Mouse (Mus musculus): ENCODE measurements at regions not wholly inside any gene's neighbourhood (a gene's known extent, or its start where the extent isn't known, plus 50 kb on each side); places are given as distances from the start of the nearest gene placed in this dataset.

DNA sequence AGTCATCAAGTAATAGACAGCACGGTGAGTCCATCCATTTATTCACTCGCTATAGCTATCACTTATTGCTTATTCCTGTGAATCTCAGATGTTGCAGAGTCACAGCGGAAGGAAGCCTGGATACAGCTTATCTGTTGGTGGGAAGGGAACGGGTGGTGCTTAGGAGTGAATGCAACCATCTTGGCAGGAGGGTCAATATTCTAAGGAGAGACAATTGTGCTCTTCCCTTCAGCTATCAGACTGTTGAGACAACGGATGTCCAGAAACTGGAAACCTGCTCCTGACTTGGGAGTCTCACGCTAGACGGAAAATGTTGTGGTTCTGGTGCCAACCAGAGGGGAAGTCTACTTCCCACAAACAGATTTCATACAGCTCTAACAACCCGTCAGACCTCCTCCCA lies 103.7 kb upstream of the Kit start:
- no peak for DNase-seq (ENCODE audit: low spot score)

DNA sequence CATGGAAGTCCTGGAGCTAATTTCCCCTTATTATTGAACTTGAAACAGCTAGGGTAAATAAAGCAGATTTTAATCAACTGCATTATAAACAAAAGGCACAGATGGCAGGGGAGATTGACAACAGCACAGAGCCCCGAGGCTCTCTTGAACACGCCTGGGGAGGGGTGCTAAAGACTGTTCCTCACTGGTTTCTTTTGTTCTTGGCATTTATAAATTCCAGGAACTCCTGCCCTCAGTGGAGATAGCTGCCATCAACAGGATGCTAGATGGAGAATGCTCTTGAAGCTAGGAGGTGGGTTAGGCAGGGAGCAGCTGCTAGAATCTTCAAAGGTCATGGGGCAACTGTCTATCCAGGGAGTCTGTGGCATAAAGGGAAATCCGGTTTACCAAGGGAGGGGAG lies 102.2 kb upstream of the Kit start:
- no peak for DNase-seq (ENCODE audit: low spot score)

DNA sequence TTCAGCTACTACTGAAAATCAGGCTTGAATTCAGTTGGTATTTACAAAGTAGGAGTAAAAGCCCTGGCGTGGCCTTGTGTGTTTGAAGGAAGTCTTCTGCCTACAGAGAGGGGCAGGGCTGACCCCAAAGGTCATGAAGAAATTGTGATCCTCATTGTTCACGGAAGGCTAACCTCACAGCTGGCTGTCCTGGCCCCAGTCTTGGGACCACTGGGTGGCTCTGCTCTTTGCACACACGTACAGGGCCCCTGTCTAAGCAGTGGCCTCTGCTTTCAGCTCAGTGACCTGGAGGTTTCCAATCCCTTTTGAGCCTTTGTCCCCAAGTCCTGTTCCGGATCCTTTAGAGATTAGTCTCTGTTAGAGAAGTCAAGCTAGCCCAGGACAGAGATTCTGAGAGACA lies 99.3 kb upstream of the Kit start:
- DNase-seq (ENCODE audit: low spot score): no peak

DNA sequence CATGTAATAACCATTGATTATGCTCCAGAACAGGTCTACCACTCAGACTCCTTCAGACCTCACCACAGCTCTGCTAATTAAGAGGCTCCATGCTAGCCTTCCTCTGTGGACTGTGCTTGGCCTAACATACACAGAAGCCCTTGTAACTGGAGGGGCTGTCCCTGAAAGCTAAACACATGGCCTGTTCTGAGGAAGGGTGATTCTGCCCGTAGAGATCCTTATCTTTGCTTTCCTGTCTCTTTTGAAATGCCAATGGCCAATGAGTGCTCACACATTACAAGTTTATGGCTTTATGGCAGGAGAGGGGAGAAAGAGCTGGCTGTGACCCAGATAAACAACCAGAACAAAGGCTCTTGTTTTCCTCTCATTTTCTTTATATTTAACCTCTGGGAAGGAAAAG lies 96.2 kb upstream of the Kit start:
- no peak for DNase-seq (ENCODE audit: low spot score)

DNA sequence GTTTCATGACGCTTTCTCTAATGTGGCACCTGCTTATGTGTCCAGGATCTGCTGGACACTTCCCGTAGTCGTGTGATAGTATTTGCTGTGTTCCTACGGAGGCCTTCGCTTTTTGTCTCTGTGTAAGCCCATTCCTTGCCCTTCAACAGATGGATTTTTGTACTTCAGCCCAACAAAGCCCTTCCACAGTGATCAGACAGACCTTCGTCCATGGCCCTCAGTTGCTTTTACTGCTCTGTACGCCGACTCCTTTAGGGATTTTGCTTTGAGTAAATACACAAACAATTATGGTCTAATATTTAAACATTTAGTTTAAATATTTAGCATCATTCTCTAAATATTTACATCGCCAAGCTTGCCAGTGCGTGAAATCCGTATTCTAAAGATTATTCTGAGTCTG lies 95.6 kb upstream of the Kit start:
- no peak for DNase-seq (ENCODE audit: low spot score)

DNA sequence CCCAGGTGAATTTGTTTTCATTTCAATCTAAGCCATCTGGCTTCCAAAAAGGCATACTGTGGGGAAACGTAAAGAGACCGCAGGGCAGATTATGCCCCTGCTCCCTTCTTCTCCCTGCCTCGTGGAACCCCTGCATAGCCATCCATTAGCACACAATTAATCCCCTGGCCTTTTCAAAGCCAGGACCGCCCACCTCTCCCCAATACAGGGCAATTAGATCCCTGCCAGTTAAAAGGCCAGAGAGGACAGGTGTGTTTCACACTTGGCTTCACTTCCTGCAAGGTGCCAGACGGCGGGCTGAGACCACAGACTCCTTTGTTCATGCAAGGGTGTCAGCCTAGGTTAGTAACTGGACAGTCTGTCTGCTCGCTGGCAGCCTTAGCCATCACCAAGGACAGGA lies 93.1 kb upstream of the Kit start:
- DNase-seq (ENCODE audit: low spot score): no peak

DNA sequence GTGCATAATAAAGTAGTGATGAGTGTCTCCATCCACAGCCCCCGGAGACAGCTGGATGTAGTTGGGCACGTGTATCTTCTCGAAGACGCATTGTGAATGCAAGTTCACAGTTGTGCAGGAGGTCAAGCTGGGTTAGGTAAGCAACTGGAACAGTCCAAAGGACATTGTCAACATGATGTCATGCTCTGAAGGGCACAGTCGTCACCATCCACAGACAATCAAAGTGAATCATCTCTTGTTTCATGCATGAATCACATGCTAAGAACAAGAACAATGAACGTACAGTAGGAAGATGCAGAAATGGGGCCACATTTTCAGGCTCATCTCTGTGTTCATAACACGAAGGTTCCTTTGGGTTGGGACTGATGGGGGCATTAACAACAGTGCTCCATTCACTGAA lies 90.4 kb upstream of the Kit start:
- no peak for DNase-seq (ENCODE audit: low spot score)

DNA sequence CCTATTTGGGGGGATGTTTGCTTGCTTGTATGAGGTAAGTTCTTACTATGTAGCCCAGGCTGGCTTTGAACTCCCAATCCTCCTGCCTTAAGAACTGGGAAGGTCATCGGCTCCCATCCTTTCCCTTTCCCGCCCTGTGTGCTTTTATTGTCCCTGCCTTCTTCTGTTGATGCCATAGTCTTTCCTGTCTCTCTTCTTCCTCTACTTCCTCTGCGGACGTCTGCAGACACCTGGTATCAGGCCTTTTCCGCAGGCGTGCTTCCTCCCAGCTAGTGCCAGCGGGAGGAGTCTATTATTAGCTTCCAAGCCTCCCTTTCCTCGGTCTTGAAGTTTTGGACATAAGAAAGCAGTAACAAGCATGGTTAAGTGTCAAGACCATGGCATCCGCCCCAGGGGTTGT lies 83.9 kb upstream of the Kit start:
- DNase-seq (ENCODE audit: low spot score): no peak

DNA sequence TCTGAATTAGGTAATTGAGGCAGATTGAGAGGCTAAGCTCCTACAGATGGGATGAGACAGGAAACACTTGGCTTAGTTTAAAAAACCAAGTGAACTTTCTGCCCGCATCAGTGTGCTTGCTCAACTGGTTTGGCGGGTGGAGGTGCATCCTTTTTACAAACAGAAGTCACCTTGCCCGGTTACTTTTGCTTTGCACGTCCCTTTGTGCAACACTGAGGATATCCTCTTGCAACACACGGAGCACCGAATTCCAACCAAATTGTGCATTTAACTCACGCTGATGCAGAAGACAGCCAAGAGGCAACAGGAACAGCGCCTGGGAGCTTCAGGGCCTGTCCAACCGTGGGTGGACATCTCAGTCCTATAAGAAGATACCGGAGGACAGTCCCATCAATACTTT lies 80.6 kb upstream of the Kit start:
- DNase-seq (ENCODE audit: low spot score): no peak

DNA sequence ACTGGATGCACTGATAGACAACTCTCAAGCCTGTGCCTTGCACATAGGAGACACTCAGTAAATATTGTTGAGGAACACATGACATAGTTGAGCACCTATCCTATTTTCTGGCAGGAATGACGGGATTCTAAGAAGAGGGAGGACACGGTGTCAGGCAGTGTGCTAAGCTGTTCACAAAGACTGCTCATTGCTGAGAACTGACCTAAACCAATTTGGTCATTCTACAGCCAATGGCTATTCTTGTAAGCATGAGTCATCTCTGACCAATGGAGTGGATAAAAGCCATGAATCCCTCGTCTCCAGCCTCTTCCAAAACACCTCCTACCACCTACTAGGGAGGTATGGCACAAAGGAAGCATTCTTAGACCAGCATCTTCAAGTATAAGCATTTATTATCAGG lies 75.7 kb upstream of the Kit start:
- no peak for DNase-seq (ENCODE audit: low spot score)

DNA sequence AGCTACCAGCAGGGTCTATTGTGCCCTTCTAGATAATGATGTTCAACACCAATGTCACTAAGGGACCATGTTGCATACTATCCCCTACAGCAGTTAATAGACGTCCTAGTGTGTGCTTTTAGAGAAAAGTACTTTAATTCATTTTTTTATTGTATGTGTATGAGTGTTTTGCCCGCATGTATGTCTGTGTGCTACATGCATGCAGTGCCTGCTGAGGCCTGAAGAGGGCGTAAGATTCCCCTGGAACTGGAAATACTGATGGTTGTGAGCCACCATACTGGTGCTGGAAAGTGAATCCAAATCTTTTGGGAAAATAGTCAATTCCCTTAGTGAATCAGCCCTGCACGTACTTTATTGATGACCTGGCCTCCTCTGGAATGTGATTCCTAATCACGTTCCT lies 75.0 kb upstream of the Kit start:
- DNase-seq (ENCODE audit: low spot score): no peak

DNA sequence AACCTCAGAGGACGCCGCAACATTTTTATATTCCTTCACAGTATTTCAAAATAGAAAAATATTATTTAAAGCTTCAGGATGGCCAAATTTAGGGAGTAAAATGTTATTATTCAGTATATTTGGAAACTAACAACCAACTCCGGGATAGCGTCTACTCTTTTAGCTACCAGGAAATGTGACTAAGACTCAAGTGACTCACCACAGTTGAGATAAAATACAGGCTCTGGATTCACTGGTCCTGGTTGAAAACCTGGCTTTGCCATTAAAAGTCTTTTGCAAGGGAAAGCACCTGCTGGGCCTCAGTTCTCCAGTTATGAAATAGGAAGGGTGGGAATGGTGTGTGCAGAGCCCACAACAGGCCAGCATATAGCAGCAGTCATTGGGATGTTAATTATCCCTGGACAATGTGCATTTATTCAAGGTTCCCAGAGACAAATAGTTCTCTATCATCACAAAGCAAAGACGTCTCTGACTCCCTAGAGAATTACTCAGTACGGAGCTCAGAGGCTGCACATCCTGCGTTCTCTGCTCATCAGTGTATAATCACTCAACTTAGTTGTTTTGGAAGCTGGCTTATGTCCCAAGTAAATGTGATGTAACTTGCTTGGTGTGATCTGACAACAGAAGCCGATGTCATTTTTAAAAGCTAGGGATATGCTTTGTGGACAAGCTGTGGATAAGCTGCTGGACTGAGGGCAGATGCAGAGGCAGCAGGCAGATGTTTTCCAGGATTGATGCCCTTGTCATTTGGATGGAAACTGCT lies 73.9 kb upstream of the Kit start:
- no peak for DNase-seq (ENCODE audit: low spot score)

DNA sequence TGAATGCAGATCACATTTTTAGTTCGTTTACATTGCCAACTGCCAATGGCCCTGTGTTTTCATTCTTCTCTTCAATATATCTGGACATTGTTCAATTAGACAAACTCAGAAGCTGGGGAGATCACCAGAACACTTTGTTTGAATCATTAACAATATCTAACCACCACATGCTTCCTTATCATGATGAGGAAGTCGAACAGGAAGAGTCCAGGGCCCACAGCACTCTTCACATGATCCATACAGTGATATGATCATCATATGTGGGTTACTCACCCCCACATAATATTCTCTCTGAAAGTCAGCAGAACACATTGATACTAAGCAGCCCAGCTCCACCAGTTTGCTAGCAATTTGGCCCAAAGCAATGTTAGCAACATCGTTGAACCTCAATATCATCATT lies 71.0 kb upstream of the Kit start:
- DNase-seq (ENCODE audit: low spot score): no peak

DNA sequence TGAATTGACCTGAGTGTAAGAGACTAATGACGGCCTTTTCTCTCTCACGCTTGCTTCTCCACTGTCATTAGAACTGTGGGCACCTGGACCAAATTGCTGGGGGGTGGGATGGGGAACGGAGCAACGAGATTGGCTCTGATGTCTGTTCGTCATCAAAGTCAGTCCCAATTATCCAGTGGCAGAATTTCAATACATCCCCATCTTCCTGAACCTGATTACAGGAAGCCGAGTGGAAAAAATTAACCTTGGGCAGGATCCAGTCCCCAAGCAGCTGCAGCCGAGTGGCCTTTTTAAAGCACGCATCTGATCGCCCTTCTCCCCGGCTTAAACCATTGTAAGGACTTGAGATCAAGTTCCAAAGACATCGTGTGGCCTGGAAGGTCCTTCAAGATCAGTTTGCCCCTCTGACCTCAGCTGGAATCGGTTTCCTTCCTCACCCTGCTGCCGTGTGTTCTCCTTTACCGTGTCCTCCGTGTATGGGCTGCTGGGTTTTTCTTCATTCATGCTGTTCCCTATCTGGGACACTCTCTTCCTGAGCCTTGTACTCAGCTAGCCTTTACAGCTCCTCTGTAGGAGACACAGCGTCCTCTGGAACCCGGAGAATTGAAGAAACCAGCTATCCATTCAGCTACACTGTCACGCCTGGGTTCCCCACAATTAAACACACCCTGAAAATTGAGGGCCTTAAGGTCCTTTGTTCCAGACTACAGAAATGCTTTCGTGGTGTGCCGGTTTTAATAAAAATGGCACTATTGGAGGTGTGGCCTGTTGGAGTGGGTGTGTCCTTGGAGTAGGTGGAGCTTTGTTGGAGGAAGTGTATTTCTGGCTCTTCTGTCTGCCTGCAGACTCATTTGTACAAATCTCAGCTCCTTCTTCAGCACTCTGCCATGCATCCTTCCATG lies 61.9 kb upstream of the Kit start:
- no peak for DNase-seq (ENCODE audit: low spot score)

DNA sequence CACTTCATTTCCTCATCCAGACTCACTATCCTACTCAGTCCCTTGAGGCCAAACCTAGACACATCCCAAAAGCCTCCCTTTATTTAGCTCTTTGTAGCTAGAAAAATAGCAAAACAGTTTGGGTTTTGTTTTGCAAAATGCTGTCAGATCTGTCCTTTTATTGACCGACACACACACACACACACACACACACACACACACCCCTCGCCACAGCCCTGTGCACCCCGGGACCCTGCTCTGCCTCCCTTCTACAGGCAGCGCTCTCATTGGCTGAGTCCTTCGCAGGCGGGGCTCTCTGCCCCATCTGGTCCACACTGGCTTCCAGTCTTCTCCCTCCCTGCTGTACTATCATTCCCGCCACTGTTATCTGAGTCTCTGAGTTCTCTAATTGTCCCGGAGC lies 56.5 kb upstream of the Kit start:
- no peak for DNase-seq (ENCODE audit: low spot score)

DNA sequence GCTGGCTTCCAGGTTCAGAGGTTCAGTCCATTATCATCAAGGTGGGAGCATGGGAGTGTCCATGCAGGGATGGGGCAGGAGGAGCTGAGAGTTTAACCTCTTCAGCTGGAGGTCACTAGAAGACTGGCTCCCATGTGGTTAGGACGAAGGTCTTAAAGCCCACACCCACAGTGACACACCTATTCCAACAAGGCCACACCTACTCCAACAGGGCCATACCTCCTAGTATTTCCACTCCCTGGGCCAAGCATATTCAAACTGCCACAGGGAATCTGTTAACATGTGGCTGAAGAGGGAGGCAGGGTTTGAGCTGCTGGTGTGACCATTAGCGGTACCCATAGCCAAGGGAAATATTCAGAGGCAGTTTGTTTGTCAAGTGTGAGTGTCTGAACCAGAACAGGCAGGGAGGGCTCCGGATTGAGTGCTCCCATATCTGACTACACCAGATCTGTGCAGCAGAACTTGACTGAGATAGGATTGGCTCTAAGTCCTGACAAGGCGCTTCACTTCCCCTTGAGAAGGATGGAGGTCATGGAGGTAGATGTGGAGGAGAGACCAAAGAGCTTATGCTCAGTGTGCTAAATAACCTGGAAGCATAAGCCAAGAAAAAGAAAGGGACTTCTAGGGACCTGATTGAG lies 51.6 kb upstream of the Kit start:
- no peak for DNase-seq (ENCODE audit: low spot score)

All from adipocyte (in vitro differentiated cells).